Mouse (Mus musculus): ENCODE measurements at regions not wholly inside any gene's neighbourhood (a gene's known extent, or its start where the extent isn't known, plus 50 kb on each side); places are given as distances from the start of the nearest gene placed in this dataset.

DNA sequence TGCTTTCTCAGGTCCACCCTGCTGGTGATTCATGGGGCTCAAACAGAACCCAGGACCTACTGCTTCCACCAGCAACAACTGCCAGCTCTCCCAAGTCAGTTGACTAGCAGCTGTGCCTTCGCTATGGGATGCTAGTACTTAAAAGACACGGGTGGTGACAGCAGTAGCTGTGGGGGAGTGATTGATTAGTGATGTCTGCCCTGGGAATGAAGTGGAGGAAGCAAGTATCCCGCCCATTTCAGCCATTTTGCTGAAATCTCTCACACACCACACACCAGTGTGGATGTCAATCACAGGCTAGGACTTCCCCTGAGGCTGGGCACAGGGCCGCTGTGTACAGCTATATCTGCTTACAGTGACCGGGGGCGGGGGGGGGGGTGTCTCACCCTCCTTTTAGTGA, 153.2 kb downstream of the Matn1 start:
- TF ChIP-seq CTCF (IDR thresholded peaks at IDR 0.05; ENCODE audit: insufficient read depth, low read depth, low read length) = no peak
- TF ChIP-seq POLR2A (IDR thresholded peaks at IDR 0.05; ENCODE audit: insufficient read depth, low read depth, low read length) = no peak
